Mouse (Mus musculus): ENCODE measurements around the gene Borcs5. TPM values are rescaled to one million over a fixed set of nuclear protein-coding genes. Genes with fewer than 3 reads are reported as not detected.
"Not testable (repeated sequence)": the region's sequence is repeated elsewhere in the genome, so short reads cannot be mapped to it uniquely, and the experiment has no call there.

Borcs5 gene
- polyA plus RNA-seq, 1 experiment from 2014 or later = 18.1 TPM

DNA sequence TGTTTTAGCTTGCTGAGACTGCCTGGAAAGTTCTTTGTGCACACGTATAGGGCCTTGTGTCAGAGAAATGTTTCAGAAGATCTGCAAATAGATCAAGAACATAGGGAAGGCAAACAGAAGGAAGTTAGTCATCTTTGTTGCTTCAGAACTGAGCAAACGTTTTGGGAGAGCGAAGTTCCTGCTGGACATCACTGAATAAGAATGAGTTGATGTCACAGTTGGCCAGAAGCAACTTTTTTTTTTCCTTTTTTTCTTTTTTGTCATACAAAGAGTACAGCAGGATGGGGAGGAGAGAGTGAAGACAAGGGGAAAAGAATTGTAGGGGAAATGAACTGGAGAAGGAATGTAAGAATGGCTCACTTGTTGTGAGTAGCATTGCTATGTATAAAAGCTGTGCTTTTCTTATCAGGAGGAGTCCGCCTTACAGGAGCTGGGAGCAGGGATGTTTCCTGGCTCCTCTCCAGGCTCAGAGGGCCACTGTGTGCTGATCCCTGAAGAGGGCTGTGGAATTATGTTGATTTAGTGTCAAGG lies 31.6 kb downstream of the Borcs5 start:
- no peak overlapping the region for H3K4me3 ChIP-seq (ENCODE audit: low read depth, low read length)
- no peaks in the 10 kb centered on the region for H3K36me3 ChIP-seq (ENCODE audit: control insufficient read depth, insufficient read depth, low read length)
- DNase-seq (ENCODE audit: low spot score) = no peak
- H3K9ac ChIP-seq (ENCODE audit: low read length) = no peak overlapping the region
- H3K27me3 ChIP-seq (ENCODE audit: control insufficient read depth, insufficient read depth, low read length) = no peaks in the 10 kb centered on the region
- no peak overlapping the region for H3K27ac ChIP-seq (replicated peaks; ENCODE audit: low read depth, low read length)
- H3K9me3 ChIP-seq (ENCODE audit: control insufficient read depth, low read length) = no peaks in the 10 kb centered on the region
- ATAC-seq (ENCODE audit: insufficient number of reproducible peaks, low FRiP score, low TSS enrichment, low read depth) = no peak
- 80% methylated on average over 4 of the region's 4 CpGs for WGBS
- H3K4me2 ChIP-seq (ENCODE audit: low read depth, severe bottlenecking) = no peak overlapping the region
- H3K4me1 ChIP-seq (ENCODE audit: control insufficient read depth, insufficient read depth, low read length) = peaks cover 2% of the 10 kb centered on the region; the same call in 1 of the 2 replicates

DNA sequence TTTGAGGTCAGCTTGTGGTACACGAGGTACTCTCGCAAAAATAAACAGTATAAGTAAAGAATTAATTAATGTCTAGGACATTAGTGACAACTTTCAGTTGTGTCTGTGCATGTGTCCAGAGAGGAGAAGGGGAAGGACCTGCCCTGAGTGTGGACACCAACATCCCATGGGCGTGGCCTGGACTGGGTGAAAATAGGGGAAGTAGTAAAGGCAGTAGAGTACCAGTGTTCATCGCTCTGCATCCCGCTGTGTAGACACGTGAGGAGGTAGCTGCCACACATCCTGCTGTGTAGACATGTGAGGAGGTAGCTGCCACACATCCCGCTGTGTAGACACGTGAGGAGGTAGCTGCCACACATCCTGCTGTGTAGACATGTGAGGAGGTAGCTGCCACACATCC lies 34.4 kb downstream of the Borcs5 start:
- 87% methylated on average over 8 of the region's 8 CpGs for whole genome bisulfite sequencing
- not testable (repeated sequence) for H3K36me3 ChIP-seq (ENCODE audit: control insufficient read depth, insufficient read depth, low read length); H3K9ac ChIP-seq (ENCODE audit: low read length); H3K4me1 ChIP-seq (ENCODE audit: control insufficient read depth, insufficient read depth, low read length); ATAC-seq (ENCODE audit: insufficient number of reproducible peaks, low FRiP score, low TSS enrichment, low read depth); H3K4me3 ChIP-seq (ENCODE audit: low read depth, low read length); H3K27me3 ChIP-seq (ENCODE audit: control insufficient read depth, insufficient read depth, low read length); H3K27ac ChIP-seq (replicated peaks; ENCODE audit: low read depth, low read length); H3K9me3 ChIP-seq (ENCODE audit: control insufficient read depth, low read length); DNase-seq (ENCODE audit: low spot score); H3K4me2 ChIP-seq (ENCODE audit: low read depth, severe bottlenecking)

DNA sequence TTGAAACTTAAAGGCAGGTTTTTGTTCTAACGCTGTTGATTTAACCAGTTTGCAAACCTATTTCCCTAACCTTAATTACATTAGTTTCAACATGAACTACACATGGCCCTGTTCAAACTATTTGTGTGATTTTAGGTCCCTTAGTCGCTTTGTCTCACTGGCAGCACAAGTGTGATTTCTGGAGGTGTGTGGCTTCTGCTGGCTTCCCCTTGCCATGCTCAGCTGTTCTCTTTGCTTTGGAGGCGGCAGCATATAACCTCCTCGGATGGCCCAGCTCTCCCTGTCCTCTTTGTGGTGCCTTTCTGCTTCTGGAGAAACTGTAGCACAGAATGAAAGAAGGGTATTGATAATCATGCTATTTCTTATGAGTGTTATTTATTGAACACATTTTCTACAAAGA lies 38.2 kb downstream of the Borcs5 start:
- no peak overlapping the region for H3K9ac ChIP-seq (ENCODE audit: low read length)
- H3K4me1 ChIP-seq (ENCODE audit: control insufficient read depth, insufficient read depth, low read length) = peaks cover 2% of the 10 kb centered on the region; the same call in 1 of the 2 replicates
- ATAC-seq (ENCODE audit: insufficient number of reproducible peaks, low FRiP score, low TSS enrichment, low read depth) = no peak
- H3K9me3 ChIP-seq (ENCODE audit: control insufficient read depth, low read length) = no peaks in the 10 kb centered on the region
- 82% methylated on average over 4 of the region's 4 CpGs for WGBS
- no peak overlapping the region for H3K27ac ChIP-seq (replicated peaks; ENCODE audit: low read depth, low read length)
- no peak overlapping the region for H3K4me2 ChIP-seq (ENCODE audit: low read depth, severe bottlenecking)
- H3K27me3 ChIP-seq (ENCODE audit: control insufficient read depth, insufficient read depth, low read length) = no peaks in the 10 kb centered on the region
- DNase-seq (ENCODE audit: low spot score) = no peak
- H3K4me3 ChIP-seq (ENCODE audit: low read depth, low read length) = no peak overlapping the region
- no peaks in the 10 kb centered on the region for H3K36me3 ChIP-seq (ENCODE audit: control insufficient read depth, insufficient read depth, low read length)

DNA sequence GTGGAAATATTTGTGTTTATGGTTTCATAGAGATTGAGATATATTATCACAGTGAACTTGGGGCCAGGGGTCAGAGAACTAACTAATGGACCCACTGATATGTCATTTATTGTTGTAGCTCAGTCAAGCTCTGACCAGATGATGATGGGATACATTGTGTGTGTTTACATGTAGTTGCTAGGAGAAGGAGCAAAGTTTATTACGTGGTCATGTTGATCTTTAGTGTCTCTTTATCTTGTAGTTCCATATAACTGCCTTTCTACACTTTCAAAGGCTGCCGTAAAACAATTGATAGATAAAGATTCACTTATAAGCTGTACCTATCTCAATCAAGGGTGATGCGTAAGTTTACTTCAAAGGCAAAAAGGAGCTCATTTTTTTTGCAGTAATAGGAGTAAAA lies 38.7 kb downstream of the Borcs5 start:
- no peak overlapping the region for H3K4me3 ChIP-seq (ENCODE audit: low read depth, low read length)
- H3K4me1 ChIP-seq (ENCODE audit: control insufficient read depth, insufficient read depth, low read length) = peaks cover 2% of the 10 kb centered on the region; the same call in 1 of the 2 replicates
- DNase-seq (ENCODE audit: low spot score) (no peak), ATAC-seq (ENCODE audit: insufficient number of reproducible peaks, low FRiP score, low TSS enrichment, low read depth) (no peak)
- no peaks in the 10 kb centered on the region for H3K36me3 ChIP-seq (ENCODE audit: control insufficient read depth, insufficient read depth, low read length)
- H3K27me3 ChIP-seq (ENCODE audit: control insufficient read depth, insufficient read depth, low read length) = no peaks in the 10 kb centered on the region
- 78% methylated on average over 3 of the region's 3 CpGs for WGBS
- no peak overlapping the region for H3K4me2 ChIP-seq (ENCODE audit: low read depth, severe bottlenecking)
- H3K9me3 ChIP-seq (ENCODE audit: control insufficient read depth, low read length) = no peaks in the 10 kb centered on the region
- H3K27ac ChIP-seq (replicated peaks; ENCODE audit: low read depth, low read length) = no peak overlapping the region
- H3K9ac ChIP-seq (ENCODE audit: low read length) = no peak overlapping the region

DNA sequence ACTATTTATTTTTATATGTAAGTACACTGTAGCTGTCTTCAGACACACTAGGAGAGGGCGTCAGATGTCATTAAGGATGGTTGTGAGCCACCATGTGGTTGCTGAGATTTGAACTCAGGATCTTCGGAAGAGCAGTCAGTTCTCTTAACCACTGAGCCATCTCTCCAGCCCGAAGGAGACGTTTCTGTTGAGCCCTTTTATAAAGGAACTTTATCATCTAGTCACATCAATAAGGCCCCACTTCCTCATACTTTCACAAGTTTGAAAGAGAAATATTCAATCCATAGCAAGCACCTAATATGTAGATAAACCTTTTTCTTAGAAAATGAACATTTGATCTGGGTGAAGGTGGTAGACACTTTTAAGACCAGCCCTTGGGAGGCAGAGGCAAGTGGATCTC lies 40.0 kb downstream of the Borcs5 start:
- not testable (repeated sequence) for H3K27me3 ChIP-seq (ENCODE audit: control insufficient read depth, insufficient read depth, low read length); DNase-seq (ENCODE audit: low spot score); H3K36me3 ChIP-seq (ENCODE audit: control insufficient read depth, insufficient read depth, low read length); H3K4me3 ChIP-seq (ENCODE audit: low read depth, low read length); H3K9ac ChIP-seq (ENCODE audit: low read length); H3K4me1 ChIP-seq (ENCODE audit: control insufficient read depth, insufficient read depth, low read length); H3K27ac ChIP-seq (replicated peaks; ENCODE audit: low read depth, low read length); H3K4me2 ChIP-seq (ENCODE audit: low read depth, severe bottlenecking); H3K9me3 ChIP-seq (ENCODE audit: control insufficient read depth, low read length); ATAC-seq (ENCODE audit: insufficient number of reproducible peaks, low FRiP score, low TSS enrichment, low read depth)
- WGBS = 92% methylated on average over 4 of the region's 4 CpGs

DNA sequence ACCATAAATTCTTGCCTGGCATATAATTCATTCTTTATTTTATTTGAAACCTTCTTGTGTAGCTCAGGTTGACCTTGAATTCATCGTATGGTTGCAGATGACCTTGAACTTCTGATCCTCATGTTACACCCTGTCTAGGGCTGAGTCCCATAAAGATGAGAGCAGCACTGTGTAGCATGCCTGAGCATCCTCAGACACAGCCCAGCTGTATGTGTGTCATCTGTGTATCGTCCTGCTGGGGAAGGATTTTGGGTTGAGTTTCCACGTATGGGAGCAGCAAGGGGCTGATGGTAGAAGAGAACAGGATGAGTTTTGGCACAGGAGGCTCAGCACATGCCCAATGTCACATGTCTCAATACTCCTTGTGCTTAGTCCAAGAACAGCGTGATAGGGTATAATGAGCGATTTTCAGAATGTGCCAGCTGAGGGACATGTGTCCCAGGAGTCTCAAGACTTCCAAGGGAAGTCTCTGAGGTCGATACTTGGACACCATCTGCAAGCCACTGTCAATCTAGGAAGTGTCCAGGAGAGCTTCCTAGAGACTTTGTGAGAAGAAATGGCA lies 45.1 kb downstream of the Borcs5 start:
- H3K9ac ChIP-seq (ENCODE audit: low read length) = no peak overlapping the region
- H3K4me1 ChIP-seq (ENCODE audit: control insufficient read depth, insufficient read depth, low read length) = no peaks in the 10 kb centered on the region
- 88% methylated on average over 6 of the region's 6 CpGs for WGBS
- no peaks in the 10 kb centered on the region for H3K9me3 ChIP-seq (ENCODE audit: control insufficient read depth, low read length)
- H3K27me3 ChIP-seq (ENCODE audit: control insufficient read depth, insufficient read depth, low read length) = no peaks in the 10 kb centered on the region
- no peak overlapping the region for H3K4me2 ChIP-seq (ENCODE audit: low read depth, severe bottlenecking)
- no peak overlapping the region for H3K27ac ChIP-seq (replicated peaks; ENCODE audit: low read depth, low read length)
- DNase-seq (ENCODE audit: low spot score) (no peak), ATAC-seq (ENCODE audit: insufficient number of reproducible peaks, low FRiP score, low TSS enrichment, low read depth) (no peak)
- no peaks in the 10 kb centered on the region for H3K36me3 ChIP-seq (ENCODE audit: control insufficient read depth, insufficient read depth, low read length)
- H3K4me3 ChIP-seq (ENCODE audit: low read depth, low read length) = no peak overlapping the region

DNA sequence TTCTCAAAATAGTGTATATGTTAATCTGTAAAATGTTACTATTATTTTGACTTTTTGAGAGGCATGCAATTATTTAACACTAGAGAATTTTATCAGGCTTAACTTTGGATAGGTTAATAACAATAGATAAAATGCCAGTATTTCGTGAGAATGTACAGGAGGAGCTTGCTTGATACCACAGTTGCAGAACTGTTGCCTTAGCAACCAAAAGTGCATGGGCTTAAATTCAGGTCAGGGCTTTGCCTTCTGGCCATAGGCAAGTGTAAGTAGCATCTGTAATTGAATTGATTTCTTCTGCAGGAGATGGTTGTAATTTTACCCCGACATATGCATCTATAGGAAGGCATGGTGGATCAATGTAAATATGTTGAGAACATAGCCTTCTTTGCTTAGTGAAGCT lies 45.7 kb downstream of the Borcs5 start:
- Histone ChIP-seq H3K27ac (replicated peaks; ENCODE audit: low read depth, low read length) (no peak overlapping the region), H3K4me3 (ENCODE audit: low read depth, low read length) (no peak overlapping the region), H3K4me1 (ENCODE audit: control insufficient read depth, insufficient read depth, low read length) (no peaks in the 10 kb centered on the region), H3K36me3 (ENCODE audit: control insufficient read depth, insufficient read depth, low read length) (no peaks in the 10 kb centered on the region), H3K9me3 (ENCODE audit: control insufficient read depth, low read length) (no peaks in the 10 kb centered on the region), H3K4me2 (ENCODE audit: low read depth, severe bottlenecking) (no peak overlapping the region), H3K27me3 (ENCODE audit: control insufficient read depth, insufficient read depth, low read length) (no peaks in the 10 kb centered on the region), H3K9ac (ENCODE audit: low read length) (no peak overlapping the region)
- 84% methylated on average over 2 of the region's 2 CpGs for WGBS
- DNase-seq (ENCODE audit: low spot score) = no peak
- no peak for ATAC-seq (ENCODE audit: insufficient number of reproducible peaks, low FRiP score, low TSS enrichment, low read depth)

DNA sequence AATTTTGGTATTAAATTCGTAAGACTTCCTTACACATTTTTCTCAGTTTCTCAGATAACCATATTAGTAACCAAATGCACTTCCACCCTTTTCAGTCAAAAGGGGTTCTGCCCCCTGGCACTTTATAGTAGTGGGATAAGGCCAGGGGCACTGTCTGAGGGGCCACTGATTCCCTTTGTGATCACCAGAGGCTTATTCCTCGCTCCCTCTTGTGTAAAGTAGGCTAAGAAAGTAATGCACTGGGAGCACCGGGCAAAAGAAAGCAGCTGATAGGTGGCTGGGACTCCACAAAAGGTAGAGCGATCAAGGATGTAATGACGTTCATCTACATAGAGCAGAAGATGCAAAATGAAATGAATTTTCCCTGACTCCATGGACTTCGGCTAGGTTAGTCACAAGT lies 46.2 kb downstream of the Borcs5 start:
- no peak overlapping the region for H3K27ac ChIP-seq (replicated peaks; ENCODE audit: low read depth, low read length)
- no peak overlapping the region for H3K4me2 ChIP-seq (ENCODE audit: low read depth, severe bottlenecking)
- no peaks in the 10 kb centered on the region for H3K9me3 ChIP-seq (ENCODE audit: control insufficient read depth, low read length)
- no peaks in the 10 kb centered on the region for H3K36me3 ChIP-seq (ENCODE audit: control insufficient read depth, insufficient read depth, low read length)
- H3K9ac ChIP-seq (ENCODE audit: low read length) = no peak overlapping the region
- 89% methylated on average over 6 of the region's 6 CpGs for WGBS
- H3K4me3 ChIP-seq (ENCODE audit: low read depth, low read length) = no peak overlapping the region
- no peak for DNase-seq (ENCODE audit: low spot score)
- H3K27me3 ChIP-seq (ENCODE audit: control insufficient read depth, insufficient read depth, low read length) = no peaks in the 10 kb centered on the region
- ATAC-seq (ENCODE audit: insufficient number of reproducible peaks, low FRiP score, low TSS enrichment, low read depth) = no peak
- no peaks in the 10 kb centered on the region for H3K4me1 ChIP-seq (ENCODE audit: control insufficient read depth, insufficient read depth, low read length)

DNA sequence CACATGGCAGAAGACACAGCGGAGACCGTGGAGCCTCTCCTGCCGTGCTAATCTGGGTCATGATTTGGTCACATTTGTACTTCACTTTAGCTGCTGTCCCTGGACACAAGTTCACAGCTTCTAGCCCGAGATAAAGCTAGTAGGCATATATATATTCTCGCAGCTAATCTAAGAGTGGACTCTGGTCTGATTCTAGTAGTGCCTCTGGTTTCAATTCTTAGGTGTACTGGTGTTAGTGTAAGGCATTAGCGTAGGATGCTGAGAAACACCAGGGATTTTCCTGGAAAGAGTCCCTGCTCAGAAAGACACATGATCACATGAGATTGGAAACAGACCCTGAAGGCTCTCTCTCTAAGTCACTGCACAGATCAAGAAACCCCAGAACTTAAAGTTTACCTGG lies 55.2 kb downstream of the Borcs5 start:
- Histone ChIP-seq H3K27me3 (ENCODE audit: control insufficient read depth, insufficient read depth, low read length) (no peaks in the 10 kb centered on the region), H3K4me3 (ENCODE audit: low read depth, low read length) (no peak overlapping the region), H3K4me2 (ENCODE audit: low read depth, severe bottlenecking) (no peak overlapping the region), H3K27ac (replicated peaks; ENCODE audit: low read depth, low read length) (no peak overlapping the region), H3K9me3 (ENCODE audit: control insufficient read depth, low read length) (no peaks in the 10 kb centered on the region), H3K9ac (ENCODE audit: low read length) (no peak overlapping the region), H3K4me1 (ENCODE audit: control insufficient read depth, insufficient read depth, low read length) (no peaks in the 10 kb centered on the region), H3K36me3 (ENCODE audit: control insufficient read depth, insufficient read depth, low read length) (no peaks in the 10 kb centered on the region)
- WGBS = 90% methylated on average over 6 of the region's 6 CpGs
- no peak for ATAC-seq (ENCODE audit: insufficient number of reproducible peaks, low FRiP score, low TSS enrichment, low read depth)
- DNase-seq (ENCODE audit: low spot score) = no peak

All from limb, embryonic 11.5 days (tissue).